Mouse (Mus musculus): Measurements from ENCODE around the gene Ccdc152. TPM values are rescaled to one million over a fixed set of nuclear protein-coding genes. Genes with fewer than 3 reads are reported as not detected.

The Ccdc152 gene
- not detected for total RNA-seq (2023)

GRCm38 (mm10) chr15:3303426-3303825, at the start of gene Ccdc152:
TSS of gene Ccdc152 (minus strand) at chr15:3303526.

GRCm38 (mm10) chr15:3268247-3268646, 35.1 kb downstream of the Ccdc152 start, which contains the start of gene Selenop:
TSS of gene Selenop (plus strand) at chr15:3268547.

Other genes starting within 250 kb of the Ccdc152 start
- gene Selenop, start 35.0 kb downstream of the Ccdc152 start, total RNA-seq (2023) = 212 TPM

All from CD4-positive naive resting alpha-beta T cell, adult 76 days (primary cell).